Mouse (Mus musculus): ENCODE measurements around the gene Cyth1.

Cyth1 gene

GRCm38 (mm10) chr11:118254159-118254951, 6.0 kb upstream of the Cyth1 start:
- DNase-seq (ENCODE audit: low spot score) = no peak

GRCm38 (mm10) chr11:118253447-118254158, 5.2 kb upstream of the Cyth1 start:
- DNase-seq (ENCODE audit: low spot score) = no peak

DNA sequence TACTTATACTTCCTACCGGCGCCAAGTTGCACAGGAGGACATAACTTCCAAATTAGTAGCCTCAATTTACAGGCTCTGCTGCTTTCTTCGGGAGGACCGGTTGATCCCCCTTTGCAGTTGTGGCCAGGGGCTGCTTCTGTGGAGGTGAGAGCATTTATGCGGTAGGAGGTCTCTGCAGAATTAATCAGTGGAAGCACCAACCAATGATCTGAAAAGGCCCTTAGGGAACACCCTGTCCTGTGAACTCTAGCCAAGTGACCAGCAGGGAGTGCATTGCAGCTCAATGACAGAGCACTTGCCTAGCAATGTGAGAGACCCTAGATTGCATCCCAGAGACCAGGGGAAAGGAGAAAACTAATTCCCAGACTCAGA, 606 bp upstream of the Cyth1 start:
- DNase-seq (ENCODE audit: low spot score) = no peak

DNA sequence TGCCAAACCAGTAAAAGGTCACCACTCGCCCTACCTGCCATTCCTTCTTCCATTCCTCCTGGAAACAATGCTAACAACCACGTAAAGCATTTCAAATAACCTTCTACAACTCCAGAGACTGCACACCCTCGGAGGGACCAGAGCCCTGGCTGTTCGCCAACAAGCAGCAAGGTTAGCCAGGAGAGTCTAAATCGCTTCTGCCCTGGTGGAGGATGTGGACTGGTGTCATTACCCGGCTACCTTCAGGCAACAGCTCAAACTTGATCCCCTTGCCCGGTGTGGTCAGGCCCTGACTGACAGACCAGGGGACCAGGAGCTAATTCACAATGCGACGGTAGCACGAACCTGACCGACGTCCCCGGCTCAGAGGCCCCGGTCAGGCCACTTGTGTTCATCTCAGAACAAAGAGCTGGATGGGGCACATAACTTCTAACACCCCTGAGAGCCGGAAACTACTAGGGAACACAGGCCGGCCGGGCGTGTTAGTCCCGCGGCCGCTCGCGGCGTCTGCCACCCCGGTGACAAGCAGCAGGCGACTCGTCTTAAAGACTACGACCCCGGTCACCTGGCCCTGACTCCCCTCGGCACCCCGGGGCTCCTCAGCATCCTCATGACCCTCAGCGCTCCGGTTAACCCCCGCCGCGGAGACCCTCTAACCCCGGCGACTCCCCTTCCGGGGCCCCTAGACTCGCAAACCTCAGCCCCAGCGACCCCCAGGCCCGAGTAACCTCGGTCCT, 865 bp downstream of the Cyth1 start:
- no peak for DNase-seq (ENCODE audit: low spot score)

- no peak for DNase-seq (ENCODE audit: low spot score)
Observed at GRCm38 (mm10) chr11:118246724-118247123, 1.7 kb downstream of the Cyth1 start.

DNA sequence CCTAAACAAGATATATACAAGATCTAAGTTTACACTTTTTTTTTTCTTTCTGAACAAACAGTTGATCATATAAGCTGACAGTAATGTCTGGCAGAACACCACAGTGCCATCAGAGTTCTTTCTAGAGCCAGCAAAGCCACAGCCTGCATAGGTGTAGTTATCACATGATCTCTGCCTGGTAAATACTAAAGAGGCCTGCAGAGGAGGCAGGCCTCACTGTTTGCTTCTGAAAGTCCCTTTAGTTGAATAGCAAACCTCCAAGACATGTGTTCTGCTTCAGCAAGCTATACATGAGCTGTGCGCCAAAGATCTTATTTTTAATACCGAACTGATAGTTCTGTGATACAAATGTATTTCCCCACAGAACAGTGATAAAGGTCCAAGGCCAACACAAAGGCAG, 3.3 kb downstream of the Cyth1 start:
- DNase-seq (ENCODE audit: low spot score) = no peak

DNA sequence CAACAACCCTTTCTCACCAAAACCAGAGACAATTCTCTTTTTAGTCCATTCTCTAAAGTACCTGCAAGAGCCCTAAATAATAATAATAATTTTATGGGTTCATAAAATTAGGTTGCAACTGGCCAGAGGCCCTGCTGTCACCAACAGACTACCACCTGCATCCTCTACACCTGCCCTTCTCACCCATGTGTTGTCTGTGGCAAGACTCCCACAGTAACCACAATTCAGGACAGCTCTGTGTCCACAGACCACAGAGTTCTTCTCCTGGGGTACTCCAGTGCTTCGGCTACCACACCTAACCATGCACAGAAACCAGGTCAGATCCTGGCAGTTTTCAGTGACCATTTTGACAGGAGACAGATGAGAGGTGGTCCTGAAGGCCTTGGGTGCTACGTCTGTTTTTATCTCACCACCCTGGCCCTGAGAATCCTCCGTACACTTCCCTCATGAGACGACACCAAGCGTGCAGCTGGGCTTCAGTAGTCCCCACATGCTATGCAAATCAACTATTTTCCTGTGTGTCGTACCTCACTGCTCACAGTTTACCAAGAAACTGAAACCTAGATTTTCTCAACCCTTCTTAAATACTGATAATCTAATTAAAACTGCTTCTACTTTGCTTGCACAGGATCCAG, 4.6 kb downstream of the Cyth1 start:
- DNase-seq (ENCODE audit: low spot score) = no peak

DNA sequence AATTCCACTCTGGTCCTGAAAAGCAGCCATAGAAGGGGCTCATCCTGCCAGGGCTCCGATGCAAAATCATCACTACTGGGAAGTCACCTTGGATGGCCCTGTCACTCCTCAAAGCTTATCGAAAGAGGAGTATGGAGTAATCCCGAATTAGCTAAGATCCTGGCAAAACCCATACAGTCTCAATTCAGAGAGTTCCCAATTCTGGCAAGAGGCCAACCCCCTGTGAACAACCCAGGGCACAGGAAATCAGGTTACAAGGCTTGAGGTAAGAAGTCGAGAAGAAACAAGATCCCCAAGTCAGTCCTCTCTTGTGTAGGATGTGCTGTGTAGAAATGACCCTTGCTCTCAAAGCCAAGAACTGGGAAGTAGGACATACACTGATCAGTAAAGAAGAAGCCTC, 5.9 kb downstream of the Cyth1 start:
- no peak for DNase-seq (ENCODE audit: low spot score)

GRCm38 (mm10) chr11:118240388-118240787, 8.0 kb downstream of the Cyth1 start:
- no peak for DNase-seq (ENCODE audit: low spot score)

DNA sequence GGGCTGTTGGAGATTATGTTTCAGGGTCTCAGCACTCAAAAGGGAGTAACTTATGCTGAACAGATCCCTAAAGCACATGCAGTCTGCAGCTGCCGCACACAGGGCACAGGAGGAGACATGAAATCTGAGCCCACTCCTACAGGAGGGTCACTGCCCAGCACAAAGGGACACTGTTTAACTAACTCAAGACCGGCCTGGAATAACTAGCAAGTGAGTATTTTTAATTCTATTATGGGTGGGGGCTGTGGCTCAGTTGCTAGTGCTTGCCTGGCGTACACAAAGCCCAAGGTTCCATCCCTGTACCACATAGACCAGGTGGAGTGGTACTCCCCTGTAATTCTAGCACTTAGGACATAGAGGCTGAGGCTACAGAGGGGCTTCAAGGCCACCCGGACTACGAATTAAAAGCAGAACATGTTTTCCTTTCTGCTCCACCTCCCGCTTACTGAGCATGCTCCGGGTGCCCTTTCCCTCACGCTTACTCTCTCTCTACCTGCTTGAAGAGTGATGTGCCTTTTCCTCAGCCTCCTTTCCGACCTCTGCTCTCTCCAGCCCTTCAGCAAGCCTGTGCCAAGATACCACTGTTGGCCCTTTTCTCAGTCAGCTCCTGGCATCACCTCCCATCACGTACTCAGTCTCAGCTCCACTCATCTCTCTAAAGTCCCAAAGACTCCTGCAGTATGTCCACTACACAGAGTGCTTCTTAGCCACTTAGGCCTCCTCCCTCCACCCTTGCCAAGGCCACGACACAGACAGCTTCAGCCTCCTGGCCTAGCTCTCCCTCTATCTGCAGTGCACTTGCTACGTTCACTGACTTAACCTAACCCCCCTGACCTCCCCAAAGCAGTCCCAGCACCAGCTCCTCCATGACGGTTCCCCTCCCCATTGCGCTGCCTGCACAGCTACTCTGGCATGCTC, 8.9 kb downstream of the Cyth1 start:
- DNase-seq (ENCODE audit: low spot score) = no peak

GRCm38 (mm10) chr11:118236520-118237190, 11.7 kb downstream of the Cyth1 start:
- no peak for DNase-seq (ENCODE audit: low spot score)

- DNase-seq (ENCODE audit: low spot score) = no peak
Observed at GRCm38 (mm10) chr11:118234929-118235328, 13.5 kb downstream of the Cyth1 start.

- DNase-seq (ENCODE audit: low spot score) = no peak
Observed at GRCm38 (mm10) chr11:118234500-118234899, 13.9 kb downstream of the Cyth1 start.

DNA sequence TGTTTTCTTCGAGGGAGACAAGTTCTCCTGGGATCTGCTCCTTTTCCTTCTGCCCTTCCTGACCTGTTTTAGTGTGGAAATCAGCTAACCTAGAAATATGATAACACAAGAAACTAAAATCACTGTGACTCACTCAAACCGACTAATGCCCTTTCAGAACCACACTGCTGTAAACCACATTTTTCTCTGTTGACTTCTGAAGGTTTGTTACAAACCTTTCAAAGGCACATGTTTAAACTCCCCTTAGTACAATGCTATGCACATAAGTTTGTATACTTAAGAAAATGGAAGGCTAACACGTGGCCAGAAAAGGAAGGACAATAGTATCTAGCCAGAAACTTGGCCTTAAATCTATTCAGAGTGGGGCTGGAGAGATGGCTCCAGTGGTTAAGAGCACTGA, 14.5 kb downstream of the Cyth1 start:
- no peak for DNase-seq (ENCODE audit: low spot score)

DNA sequence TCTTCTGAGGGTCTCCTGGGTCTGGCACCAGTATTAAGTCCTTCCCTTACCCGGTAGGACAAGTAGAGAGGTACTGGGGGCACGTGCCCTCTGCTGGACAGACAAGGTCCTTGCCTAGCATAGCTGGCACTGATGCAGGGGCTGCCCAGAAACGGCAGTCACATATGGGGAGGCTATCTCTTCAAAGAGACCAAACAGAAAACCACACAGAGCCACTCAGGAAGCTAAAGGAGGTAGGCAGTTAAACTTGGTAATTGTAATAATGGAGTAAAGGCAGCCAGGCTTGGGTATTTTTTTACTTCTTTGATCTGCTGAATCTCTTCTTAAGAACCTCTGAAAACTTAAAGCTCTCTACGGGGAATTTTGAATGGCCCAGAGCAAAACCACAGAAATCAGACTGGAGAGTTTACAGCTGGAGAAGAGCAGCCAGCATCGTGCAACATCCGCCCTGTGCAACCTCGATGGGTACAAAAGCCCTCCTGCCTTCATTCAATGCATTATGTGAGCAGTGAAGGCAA, 16.0 kb downstream of the Cyth1 start:
- no peak for DNase-seq (ENCODE audit: low spot score)

GRCm38 (mm10) chr11:118229941-118230340, 18.5 kb downstream of the Cyth1 start:
- DNase-seq (ENCODE audit: low spot score) = no peak

GRCm38 (mm10) chr11:118227650-118228049, 20.7 kb downstream of the Cyth1 start:
- DNase-seq (ENCODE audit: low spot score) = no peak

- no peak for DNase-seq (ENCODE audit: low spot score)
Observed at GRCm38 (mm10) chr11:118226850-118227249, 21.5 kb downstream of the Cyth1 start.

- no peak for DNase-seq (ENCODE audit: low spot score)
Observed at GRCm38 (mm10) chr11:118225862-118226261, 22.5 kb downstream of the Cyth1 start.

GRCm38 (mm10) chr11:118225056-118225836, 23.1 kb downstream of the Cyth1 start:
- DNase-seq (ENCODE audit: low spot score) = no peak
